Mouse (Mus musculus) frontal cortex, postnatal 14 days (tissue): Measurements from ENCODE around the gene Cops7b.

Experiments
- DNase-seq, 2 experiments: peaks; one replicate each; pipeline ENCODE4 v3.0.0; 2022; ENCODE audit warnings: low spot score in 2 of 2

The Cops7b gene

GRCm38 (mm10) chr1:86598516-86598915 is 15.8 kb downstream of the Cops7b start:
- peak in 1 of 2 experiments; percentile 20 for DNase-seq

GRCm38 (mm10) chr1:86600117-86600516 is 17.4 kb downstream of the Cops7b start:
- no peak for DNase-seq

GRCm38 (mm10) chr1:86610954-86611353 is 28.2 kb downstream of the Cops7b start:
- DNase-seq, result no peak

- DNase-seq, result no peak
Measured at GRCm38 (mm10) chr1:86612081-86612480, 29.4 kb downstream of the Cops7b start.

GRCm38 (mm10) chr1:86614269-86614668 is 31.6 kb downstream of the Cops7b start:
- DNase-seq, result no peak

GRCm38 (mm10) chr1:86618454-86619125 is 35.9 kb downstream of the Cops7b start:
- DNase-seq, result peak; percentile 25 to 73

GRCm38 (mm10) chr1:86622296-86622695 is 39.6 kb downstream of the Cops7b start:
- no peak for DNase-seq

- DNase-seq, result no peak
Measured at GRCm38 (mm10) chr1:86623001-86624000, 40.6 kb downstream of the Cops7b start.

- no peak for DNase-seq
Measured at GRCm38 (mm10) chr1:86628270-86628669, 45.6 kb downstream of the Cops7b start.

GRCm38 (mm10) chr1:86629936-86630335 is 47.2 kb downstream of the Cops7b start:
- no peak for DNase-seq

- no peak for DNase-seq
Measured at GRCm38 (mm10) chr1:86630527-86630926, 47.8 kb downstream of the Cops7b start.

- DNase-seq, result no peak
Measured at GRCm38 (mm10) chr1:86632732-86633380, 50.2 kb downstream of the Cops7b start.

GRCm38 (mm10) chr1:86633434-86633833 is 50.7 kb downstream of the Cops7b start:
- DNase-seq, result no peak

GRCm38 (mm10) chr1:86633840-86634750 is 51.4 kb downstream of the Cops7b start:
- no peak for DNase-seq

- no peak for DNase-seq
Measured at GRCm38 (mm10) chr1:86634751-86635359, 52.2 kb downstream of the Cops7b start.

GRCm38 (mm10) chr1:86643101-86643809 is 60.6 kb downstream of the Cops7b start:
- no peak for DNase-seq

- no peak for DNase-seq
Measured at GRCm38 (mm10) chr1:86647517-86647916, 64.8 kb downstream of the Cops7b start.

- peak; percentile 41 to 74 for DNase-seq
Measured at GRCm38 (mm10) chr1:86650272-86650671, 67.6 kb downstream of the Cops7b start.

GRCm38 (mm10) chr1:86652675-86653074 is 70.0 kb downstream of the Cops7b start:
- DNase-seq, result no peak

- no peak for DNase-seq
Measured at GRCm38 (mm10) chr1:86657071-86657470, 74.4 kb downstream of the Cops7b start.
